In the genomic region with DNA sequence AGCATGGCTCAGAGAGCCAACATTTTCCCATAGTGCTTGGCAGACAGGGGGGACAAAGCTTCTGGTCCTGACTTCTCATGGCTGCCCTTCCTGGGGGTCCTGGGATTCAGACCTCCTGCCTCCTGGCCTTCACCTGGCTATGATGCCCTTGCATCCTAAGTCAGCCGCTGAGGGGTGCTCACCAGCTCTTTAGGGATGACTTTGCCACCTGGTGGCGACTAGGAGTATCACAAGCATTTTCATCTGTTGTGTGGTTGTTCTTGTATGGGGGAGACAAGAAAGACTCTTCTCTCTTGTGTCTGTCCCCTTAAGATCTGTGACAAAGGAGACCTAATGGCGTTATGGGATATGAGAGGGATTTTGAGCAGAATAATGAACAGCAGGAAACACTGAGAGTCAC, we compare ENCODE assay signal across 8 mouse cellular contexts. TPM values are rescaled to one million over a fixed set of nuclear protein-coding genes. Genes with fewer than 3 reads are reported as not detected.
A peak's percentile ranks its signal among the peaks of the same experiment; 100 is the strongest.
DNase-seq lines count a peak whose midpoint lies in the region; ATAC-seq and TF ChIP-seq lines count a peak whose summit lies in the region.

No protein-coding gene starts in this region.

- peak; percentile 78 to 79 for DNase-seq in B cell, adult 2 months
- peak; percentile 68 to 71 for DNase-seq in adrenal gland, adult 18-20 months (ENCODE audit: low spot score in 2 of 2)
- DNase-seq in embryo, embryonic 10 days (ENCODE audit: low spot score), result peak; percentile 85
- DNase-seq in layer of hippocampus, adult 2 months (ENCODE audit: low spot score in 2 of 2), result peak; percentile 69 to 78
- peak; percentile 80 for DNase-seq in lung, postnatal 10 days
- peak; percentile 89 for DNase-seq in retina, embryonic 14.5 days (ENCODE audit: low spot score)
- DNase-seq in thymus, postnatal 36 days, result peak; percentile 75 to 77

- ATAC-seq in granulocyte monocyte progenitor cell, adult 5-6 weeks (replicated peaks; ENCODE audit: poor library complexity, severe bottlenecking), result peak; percentile 57

- no peak overlapping the region for H3K27ac ChIP-seq in layer of hippocampus, adult 2 months

- no peak overlapping the region for H3K4me3 ChIP-seq in layer of hippocampus, adult 2 months

- TF ChIP-seq CTCF in layer of hippocampus, adult 2 months (conservative IDR thresholded peaks at IDR 0.05), result peak; percentile 92

RNA-seq across cellular contexts. Expression of gene Tpbgl, which starts 36.8 kb away (rescaled TPM):
- total RNA-seq in adrenal gland, adult 18-20 months (2021), result 10 to 100 TPM; 17.5 to 29.5 TPM
- not detected in 2 replicates for total RNA-seq in granulocyte monocyte progenitor cell, adult 5-6 weeks (2014; fragmentation: Nextera tagmentation)
- total RNA-seq in granulocyte monocyte progenitor cell, adult 5-6 weeks (2017), result not detected in 2 replicates
- total RNA-seq in layer of hippocampus, adult 2 months (2021), result 1 to 10 TPM; 4.7 to 5.1 TPM

RNA-seq across cellular contexts. Expression of gene Arrb1, which starts 54.8 kb away (rescaled TPM):
- 10 to 100 TPM; 38.3 to 43.6 TPM for total RNA-seq in adrenal gland, adult 18-20 months (2021)
- 35.3 and 40.1 TPM in 2 replicates for total RNA-seq in granulocyte monocyte progenitor cell, adult 5-6 weeks (2014; fragmentation: Nextera tagmentation)
- total RNA-seq in granulocyte monocyte progenitor cell, adult 5-6 weeks (2017), result 24.1 and 36.6 TPM in 2 replicates
- 100 to 1,000 TPM; 143 to 148 TPM for total RNA-seq in layer of hippocampus, adult 2 months (2021)

Comparison
In these comparisons a context has a peak if more than half of its experiments do, and no peak if none do; other contexts are left out.
1. RNA of gene Tpbgl, which starts 36.8 kb away (total RNA-seq): 17.5 to 29.5 TPM in adrenal gland, adult 18-20 months and 4.7 to 5.1 TPM in layer of hippocampus, adult 2 months; not detected in granulocyte monocyte progenitor cell, adult 5-6 weeks; every median in the first group is over 4 times any median in the second.
2. Peak in every context shown above with its lines, with median percentiles within 50 percentile points of each other: DNase-seq.